Mouse (Mus musculus) layer of hippocampus, adult 9-10 months (tissue): ENCODE data around the gene Sppl2a.
"Not testable (repeated sequence)": the region's sequence is repeated elsewhere in the genome, so short reads cannot be mapped to it uniquely, and the experiment has no call there.

Experiments used
- DNase-seq: peaks from one replicate; pipeline ENCODE4 v3.0.0; 2022; ENCODE audit warnings: low spot score

Gene Sppl2a

GRCm38 (mm10) chr2:126932897-126933641 is at the start of gene Sppl2a:
Gene Sppl2a (minus strand): TSS chr2:126933235.
- DNase-seq, result peak; percentile 38

- DNase-seq, result no peak
Measured at GRCm38 (mm10) chr2:126977428-126977827, 44.4 kb upstream of the Sppl2a start.

DNA sequence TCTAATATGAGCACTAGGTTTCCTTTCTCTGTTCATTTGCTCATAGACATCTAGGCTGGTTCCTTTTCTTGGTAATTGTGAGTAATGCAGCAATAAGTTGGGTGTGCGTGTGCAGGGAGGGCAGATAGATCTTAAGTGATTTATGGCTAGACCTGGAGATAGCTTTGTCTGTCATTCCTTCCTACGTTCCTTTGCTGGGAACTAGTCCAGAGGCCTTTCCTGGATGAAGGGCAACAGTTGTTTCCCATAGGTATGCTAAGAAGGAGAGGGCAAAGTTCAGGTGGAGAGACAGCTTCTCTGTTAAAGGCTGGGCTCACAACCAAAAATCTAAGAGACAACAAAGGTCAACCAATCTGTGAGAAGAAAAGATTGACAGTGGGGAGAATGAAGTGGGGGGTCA is 28.7 kb upstream of the Sppl2a start:
- DNase-seq, result no peak

DNA sequence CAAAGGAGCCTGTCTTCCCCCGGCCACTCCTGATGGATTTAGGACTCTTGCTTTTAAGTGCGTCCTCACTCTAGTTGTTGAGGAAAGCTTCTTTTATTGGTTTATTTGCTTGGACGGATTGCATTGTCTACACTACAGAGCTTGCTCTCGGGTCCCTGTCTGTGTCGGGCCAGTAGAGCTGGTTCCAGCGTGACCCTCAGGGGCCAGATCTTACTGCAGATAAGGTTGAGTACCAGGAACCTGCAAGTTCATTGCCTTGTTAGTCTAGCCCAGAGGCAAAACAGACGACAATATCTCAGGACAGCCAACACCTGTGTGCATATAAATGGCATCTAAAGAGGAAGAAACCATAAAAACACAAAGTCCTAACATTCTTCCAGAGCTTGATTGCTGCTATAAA is 22.6 kb upstream of the Sppl2a start:
- DNase-seq, result no peak

- DNase-seq, result no peak
Measured at GRCm38 (mm10) chr2:126951085-126951484, 18.1 kb upstream of the Sppl2a start.

GRCm38 (mm10) chr2:126950453-126950852 is 17.4 kb upstream of the Sppl2a start:
- no peak for DNase-seq

GRCm38 (mm10) chr2:126949856-126950255 is 16.8 kb upstream of the Sppl2a start:
- no peak for DNase-seq

DNA sequence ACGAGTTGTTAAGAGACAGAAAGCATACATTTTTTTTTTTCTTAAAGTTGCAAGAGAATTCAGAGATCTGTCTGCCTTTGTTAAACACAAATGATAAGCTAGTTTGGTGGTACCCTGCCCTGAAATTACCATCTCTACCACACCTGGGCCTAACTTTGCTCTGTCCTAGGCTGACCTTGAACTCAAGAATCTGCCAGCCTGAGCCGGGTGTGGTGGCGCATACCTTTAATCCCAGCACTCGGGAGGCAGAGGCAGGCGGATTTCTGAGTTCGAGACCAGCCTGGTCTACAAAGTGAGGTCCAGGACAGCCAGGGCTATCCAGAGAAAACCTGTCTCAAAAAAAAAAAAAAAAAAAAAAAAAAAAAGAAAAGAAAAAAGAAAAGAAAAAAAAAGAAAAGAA is 16.3 kb upstream of the Sppl2a start:
- DNase-seq, result not testable (repeated sequence)

- no peak for DNase-seq
Measured at GRCm38 (mm10) chr2:126948231-126948630, 15.2 kb upstream of the Sppl2a start.

GRCm38 (mm10) chr2:126947646-126948045 is 14.6 kb upstream of the Sppl2a start:
- DNase-seq, result no peak

DNA sequence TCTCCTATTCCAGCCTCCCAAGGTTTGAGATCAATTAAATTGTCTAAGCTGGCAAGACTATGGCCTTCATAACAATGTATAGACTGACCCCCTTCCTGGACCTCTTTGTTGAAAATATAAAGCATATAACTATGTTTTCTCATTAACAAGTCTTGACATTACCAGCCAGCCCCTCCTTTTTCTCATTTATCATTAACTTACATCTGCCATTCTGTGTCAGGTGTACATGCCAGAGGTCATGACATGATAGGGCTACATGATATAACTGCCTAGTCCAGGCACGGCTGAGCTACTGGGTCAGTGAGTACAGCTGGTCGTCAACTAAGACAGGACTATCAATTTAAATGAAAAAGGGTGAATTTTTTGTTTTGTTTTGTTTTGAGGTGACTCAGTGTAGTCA is 10.2 kb upstream of the Sppl2a start:
- no peak for DNase-seq

DNA sequence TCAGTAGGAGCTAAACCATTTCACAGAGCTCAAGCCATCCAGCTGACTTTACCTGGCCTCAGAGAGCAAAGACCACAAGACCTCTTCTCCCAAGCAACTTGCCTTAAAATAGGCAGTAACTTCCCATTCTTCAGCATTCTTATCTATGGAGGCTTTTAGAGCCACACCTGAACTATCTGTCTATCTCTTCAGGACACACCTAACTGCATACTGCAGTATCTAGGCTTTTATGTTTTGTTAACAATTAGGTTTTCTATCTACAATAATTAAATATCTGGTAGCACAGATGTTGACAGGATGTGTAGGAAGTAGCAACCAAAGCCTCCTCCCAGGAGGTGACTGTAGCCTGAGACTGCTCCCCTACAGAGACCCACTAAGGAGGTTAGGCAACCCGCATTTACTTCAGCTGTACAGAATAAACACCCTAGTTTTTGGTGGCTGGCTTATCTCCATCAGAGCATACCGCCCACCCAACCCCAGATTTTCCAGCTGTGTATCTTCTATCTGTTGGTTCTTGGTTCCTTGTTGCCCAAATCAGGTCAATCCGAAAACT is 7.4 kb upstream of the Sppl2a start:
- no peak for DNase-seq

- DNase-seq, result no peak
Measured at GRCm38 (mm10) chr2:126938069-126938468, 5.0 kb upstream of the Sppl2a start.

- DNase-seq, result no peak
Measured at GRCm38 (mm10) chr2:126933921-126934320, 886 bp upstream of the Sppl2a start.

DNA sequence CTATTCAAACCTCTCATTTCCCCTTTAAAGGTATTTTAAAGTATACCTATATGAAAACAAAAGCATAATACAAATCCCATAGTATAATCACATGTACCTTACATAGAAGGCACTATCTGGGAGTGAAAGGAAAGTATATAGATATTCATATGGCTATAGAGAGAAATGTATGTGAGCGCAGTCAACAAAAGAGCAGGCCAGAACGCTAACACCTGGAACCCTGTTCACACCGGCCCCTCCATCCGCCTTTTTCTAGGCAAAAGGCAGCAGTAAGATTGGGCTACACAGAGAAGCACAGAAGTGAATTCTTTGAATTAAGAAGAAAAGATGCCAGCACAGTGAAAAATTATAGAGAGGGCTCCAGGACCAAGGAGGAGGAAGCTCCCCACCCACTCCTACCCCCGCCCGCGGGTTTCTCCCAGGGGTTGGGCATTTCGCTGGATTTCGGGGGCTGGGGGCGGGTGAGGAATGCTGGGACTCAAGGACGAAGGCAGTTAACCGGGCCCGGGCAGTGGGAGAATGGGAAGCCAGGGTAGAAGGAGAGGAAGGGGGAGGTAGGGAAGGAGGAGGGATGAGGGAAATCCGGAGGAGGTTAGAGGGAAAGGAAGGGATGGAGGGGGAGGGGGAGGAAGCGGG is 656 bp downstream of the Sppl2a start:
- DNase-seq, result peak; percentile 9

DNA sequence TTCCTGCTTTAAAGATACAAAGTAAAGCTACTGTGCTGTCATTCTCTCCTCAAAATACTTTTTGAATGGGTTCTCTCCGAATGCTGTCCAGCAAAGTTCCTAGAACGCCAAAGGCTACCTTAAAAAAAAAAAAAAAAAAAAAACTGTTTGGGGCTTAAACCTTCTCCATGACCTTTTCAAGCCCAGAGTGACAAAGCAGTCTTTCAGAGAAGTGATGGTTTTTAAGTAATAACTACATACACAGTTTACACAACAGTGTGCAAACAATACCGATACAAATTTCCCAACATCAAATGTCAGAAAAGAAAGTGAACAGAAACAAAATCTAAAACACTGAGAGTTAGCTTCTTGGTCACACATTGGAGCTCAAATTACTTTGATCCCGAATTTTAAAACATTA is 1.3 kb downstream of the Sppl2a start:
- DNase-seq, result no peak

DNA sequence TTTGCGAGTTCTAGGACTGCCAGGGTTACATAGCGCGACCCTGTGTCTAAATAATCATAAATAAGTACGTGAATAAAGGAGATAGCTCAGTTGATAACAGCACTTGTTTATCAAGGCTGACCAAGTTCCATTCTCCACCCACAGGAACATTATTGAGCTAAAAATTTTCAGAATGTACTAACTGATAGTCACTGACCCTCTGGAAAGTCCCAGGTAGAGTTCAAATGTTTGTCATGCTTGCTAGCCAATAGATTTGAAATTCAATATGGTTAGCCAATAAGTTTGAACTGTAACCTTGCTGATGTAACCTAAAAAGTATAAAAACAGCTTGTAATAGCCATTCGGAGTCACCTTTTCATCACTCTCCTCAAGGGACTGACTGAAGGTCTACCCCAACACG is 4.4 kb downstream of the Sppl2a start:
- DNase-seq, result no peak

DNA sequence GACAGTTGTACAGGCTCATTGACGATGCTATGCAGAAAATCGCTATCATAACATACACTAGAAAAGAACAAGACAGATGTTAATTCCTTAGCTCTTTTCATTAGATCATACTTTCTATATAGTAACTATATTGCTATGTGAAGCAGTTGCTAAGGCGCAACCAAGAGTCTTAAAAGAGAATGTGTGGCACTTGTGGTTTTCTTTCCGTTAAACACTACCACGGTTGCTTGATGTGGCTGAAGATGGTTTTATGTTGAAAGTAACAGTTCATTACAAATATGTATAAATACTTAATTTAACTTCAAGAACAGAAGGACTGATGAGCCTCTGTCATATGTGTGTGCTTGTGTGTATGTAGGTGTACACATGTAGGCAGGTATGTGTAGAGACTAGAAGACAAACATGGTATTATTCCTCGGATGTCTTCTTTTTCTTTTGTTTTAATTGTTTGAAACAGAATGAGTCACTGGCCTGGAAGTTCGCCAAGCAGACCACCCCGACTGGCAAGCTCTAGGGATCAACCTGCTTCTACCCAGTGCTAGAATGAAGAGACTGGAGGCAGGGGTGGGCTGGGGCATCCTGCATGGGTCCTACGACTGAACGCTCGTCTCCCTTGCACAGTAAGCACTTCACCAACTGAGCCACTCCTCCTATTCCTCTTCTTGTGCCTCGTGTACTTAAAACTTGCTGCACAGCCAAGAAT is 12.5 kb downstream of the Sppl2a start:
- no peak for DNase-seq

- no peak for DNase-seq
Measured at GRCm38 (mm10) chr2:126916236-126916635, 16.8 kb downstream of the Sppl2a start.

DNA sequence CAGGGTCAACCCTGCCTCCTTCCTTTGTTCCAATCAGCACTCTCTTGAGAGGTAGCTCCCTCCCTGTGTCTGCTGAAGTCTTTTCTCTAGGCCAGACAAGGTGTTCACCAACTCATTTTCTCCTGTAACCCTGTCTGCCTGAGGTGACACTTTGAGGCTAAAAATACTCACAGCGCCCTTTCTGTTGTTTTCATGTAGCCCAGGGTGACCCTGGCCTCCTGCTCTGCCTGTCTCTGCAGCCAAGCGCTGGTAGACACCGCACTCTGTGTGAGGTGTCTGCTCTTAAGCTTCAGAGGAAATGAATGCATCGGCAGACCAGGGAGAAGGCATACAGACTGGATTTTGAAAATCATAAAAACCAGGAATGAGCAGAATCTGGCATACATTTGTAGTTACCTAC is 18.9 kb downstream of the Sppl2a start:
- no peak for DNase-seq

GRCm38 (mm10) chr2:126904162-126904561 is 28.9 kb downstream of the Sppl2a start:
- DNase-seq, result no peak

- no peak for DNase-seq
Measured at GRCm38 (mm10) chr2:126897511-126897910, 35.5 kb downstream of the Sppl2a start.

DNA sequence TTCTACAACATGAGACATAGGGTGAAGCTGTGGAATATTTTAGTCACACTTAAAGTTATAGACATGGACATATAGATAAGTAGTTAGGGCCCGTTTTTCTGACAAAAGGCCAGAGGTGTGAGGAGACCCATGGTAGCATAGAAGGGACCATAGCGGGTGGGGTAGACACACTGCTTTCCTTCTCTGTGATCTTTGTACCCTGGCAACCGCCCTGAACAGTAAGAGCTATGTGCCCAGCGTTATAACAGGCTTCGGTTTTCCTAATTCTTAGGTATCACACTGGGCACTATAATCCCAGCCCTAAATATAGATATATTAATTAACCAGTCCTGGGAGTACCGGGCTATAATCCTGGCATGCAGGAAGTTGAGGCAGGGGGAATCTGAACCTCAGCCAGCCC is 36.1 kb downstream of the Sppl2a start:
- DNase-seq, result no peak
